Mouse (Mus musculus) spleen, adult 2 months (tissue): Measurements from ENCODE around the gene Itga3.

ENCODE experiments used
- CTCF ChIP-seq: fragments of 200-500 bp; IDR thresholded peaks from 2 replicates; pipeline ENCODE4 v1.5.1; 2011; ENCODE audit warnings: mild to moderate bottlenecking, inconsistent platforms; ENCODE audit not compliant: insufficient read depth, insufficient read length, insufficient replicate concordance; ENCODE audit errors: extremely low read depth
- POLR2A ChIP-seq: fragments of 200-500 bp; IDR thresholded peaks from 2 replicates; pipeline ENCODE4 v1.6.1; 2011; ENCODE audit warnings: low read depth, low read length, inconsistent platforms

- no peak for TF ChIP-seq POLR2A
- TF ChIP-seq CTCF = no peak
Measured at GRCm38 (mm10) chr11:95038156-95038817, 38.3 kb downstream of the Itga3 start.
